Mouse (Mus musculus): ENCODE measurements around the gene Ski. TPM values are rescaled to one million over a fixed set of nuclear protein-coding genes. Genes with fewer than 3 reads are reported as not detected.

Ski gene
- total RNA-seq, 2 experiments from 2014 or later = 113 to 119 TPM

GRCm38 (mm10) chr4:155123868-155124534, 98.4 kb downstream of the Ski start:
- DNase-seq (ENCODE audit: low spot score in 2 of 2) = no peak
- intact Hi-C loops (cut with DNase I) = loop anchor here (2.0 to 10.0 kb wide), 2 partner anchors 97 to 181 kb away; no protein-coding TSS in a partner anchor

- peak; percentile 97 for DNase-seq (ENCODE audit: low spot score in 2 of 2)
- intact Hi-C loops (cut with DNase I) = loop anchor here (2.0 to 10.0 kb wide), 2 partner anchors 98 to 182 kb away; no protein-coding TSS in a partner anchor
Measured at GRCm38 (mm10) chr4:155122444-155123040, 99.8 kb downstream of the Ski start.

GRCm38 (mm10) chr4:155121915-155122443, 100.4 kb downstream of the Ski start:
- DNase-seq (ENCODE audit: low spot score in 2 of 2) = no peak
- intact Hi-C loops (cut with DNase I) = loop anchor here (2.0 to 10.0 kb wide), 2 partner anchors 99 to 183 kb away; no protein-coding TSS in a partner anchor

GRCm38 (mm10) chr4:155121222-155121621, 101.2 kb downstream of the Ski start:
- no peak for DNase-seq (ENCODE audit: low spot score in 2 of 2)
- intact Hi-C loops (cut with DNase I) = loop anchor here (10.0 kb wide), 1 partner anchor 184 kb away; no protein-coding TSS in a partner anchor

DNA sequence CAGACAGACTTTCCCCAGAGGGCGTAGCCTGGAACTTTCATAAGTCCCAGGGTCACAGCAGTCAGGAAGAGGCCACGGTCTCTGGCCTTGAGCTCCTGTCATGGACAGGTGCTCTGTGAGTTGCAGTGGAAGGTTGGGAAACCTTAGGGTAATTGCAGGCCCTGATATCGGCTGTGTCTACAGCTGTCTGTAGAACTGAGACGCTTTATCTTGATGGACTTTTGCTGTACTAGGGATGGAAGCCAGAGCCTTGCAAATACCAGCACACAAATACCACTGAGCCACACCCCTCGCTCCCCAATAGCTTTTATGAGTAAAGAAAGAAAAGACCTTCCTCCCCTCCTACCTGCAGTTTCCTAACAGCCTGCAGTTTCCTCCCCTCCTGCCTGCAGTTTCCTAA, 101.8 kb downstream of the Ski start:
- no peak for DNase-seq (ENCODE audit: low spot score in 2 of 2)
- intact Hi-C loops (cut with DNase I) = loop anchor here (10.0 kb wide), 1 partner anchor 184 kb away; no protein-coding TSS in a partner anchor

DNA sequence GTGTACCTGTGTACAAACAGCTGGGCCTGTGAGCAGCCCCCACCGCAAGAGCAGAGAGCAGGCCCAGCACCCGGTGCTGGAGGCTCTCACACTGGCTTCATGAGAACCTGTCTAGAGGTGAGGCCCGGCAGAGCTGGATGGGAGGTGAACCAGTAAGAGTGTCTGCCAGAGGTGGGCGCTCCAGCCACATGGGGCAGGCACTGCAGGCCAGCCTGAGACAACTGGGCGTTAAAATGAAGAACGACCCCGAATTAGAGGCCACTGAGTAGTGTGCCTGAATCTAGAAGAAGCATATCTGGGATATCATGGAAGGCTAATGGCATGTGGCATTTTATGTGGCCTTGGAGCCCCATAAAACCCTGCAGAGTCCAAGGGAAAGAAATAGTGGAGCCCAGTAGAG, 102.4 kb downstream of the Ski start:
- DNase-seq (ENCODE audit: low spot score in 2 of 2) = no peak
- intact Hi-C loops (cut with DNase I) = loop anchor here (10.0 kb wide), 1 partner anchor 185 kb away; no protein-coding TSS in a partner anchor

- intact Hi-C loops (cut with DNase I) = no loop called here
Measured at GRCm38 (mm10) chr4:155118278-155118677, 104.1 kb downstream of the Ski start.

GRCm38 (mm10) chr4:155117396-155117978, 104.9 kb downstream of the Ski start:
- intact Hi-C loops (cut with DNase I) = no loop called here
- no peak for DNase-seq (ENCODE audit: low spot score in 2 of 2)

More at GRCm38 (mm10) chr4:155118278-155118677, 104.1 kb downstream of the Ski start:
- DNase-seq (ENCODE audit: low spot score in 2 of 2) = no peak

GRCm38 (mm10) chr4:155116607-155117006, 105.8 kb downstream of the Ski start:
- intact Hi-C loops (cut with DNase I) = no loop called here
- DNase-seq (ENCODE audit: low spot score in 2 of 2) = no peak

DNA sequence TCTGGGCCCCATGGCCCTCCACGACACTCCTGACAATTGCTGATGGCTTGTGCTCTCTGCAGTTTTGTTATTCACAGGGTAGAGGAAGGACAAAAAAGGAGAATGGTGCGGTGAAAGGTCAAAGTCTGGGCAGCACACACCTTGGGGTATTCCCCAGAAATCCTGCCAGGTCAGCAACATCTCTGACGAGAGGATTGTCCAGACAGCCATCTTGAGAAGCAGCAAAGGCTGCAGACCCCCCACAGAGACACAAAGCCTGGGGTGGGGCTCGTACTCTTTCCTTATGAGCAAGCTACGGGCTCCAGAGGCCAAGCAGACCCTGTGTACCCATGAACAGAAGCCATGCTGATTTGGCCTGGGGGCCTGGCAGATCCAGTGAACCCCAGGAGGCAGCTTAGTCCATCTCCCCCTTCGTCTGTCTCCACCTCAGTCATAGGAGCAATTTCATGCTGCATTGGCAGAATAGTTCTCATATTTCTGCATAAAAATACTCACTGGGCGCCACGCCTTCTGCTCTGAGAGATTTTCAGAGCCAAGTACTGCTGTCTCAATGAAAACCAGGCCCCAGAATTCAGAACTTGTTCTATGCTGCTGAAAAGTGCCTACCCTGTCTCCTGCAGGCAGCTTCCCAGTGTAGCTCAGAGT, 108.5 kb downstream of the Ski start:
- intact Hi-C loops (cut with DNase I) = no loop called here
- DNase-seq (ENCODE audit: low spot score in 2 of 2) = peak in 1 of 2 experiments; percentile 37

GRCm38 (mm10) chr4:155109471-155109870, 112.9 kb downstream of the Ski start:
- intact Hi-C loops (cut with DNase I) = no loop called here
- no peak for DNase-seq (ENCODE audit: low spot score in 2 of 2)

- DNase-seq (ENCODE audit: low spot score in 2 of 2) = no peak
- intact Hi-C loops (cut with DNase I) = no loop called here
Measured at GRCm38 (mm10) chr4:155107886-155108285, 114.5 kb downstream of the Ski start.

Other genes with a start within 250 kb of the Ski start
- 10 to 100 TPM; 63.2 to 92.6 TPM for gene Plch2, start 165.8 kb downstream of the Ski start, total RNA-seq (2021)
- 10 to 100 TPM; 17.4 to 19.5 TPM for gene Pex10, start 155.6 kb downstream of the Ski start, total RNA-seq (2021)
- gene Rer1, start 136.2 kb downstream of the Ski start, total RNA-seq (2021) = 10 to 100 TPM; 65.6 to 67.3 TPM
- 10 to 100 TPM in 1 of 2 experiments, 1 to 10 TPM in 1; 8.4 to 11.6 TPM for gene Morn1, start 136.0 kb downstream of the Ski start, total RNA-seq (2021)
- 10 to 100 TPM; 26.0 to 28.0 TPM for gene Faap20, start 27.2 kb upstream of the Ski start, total RNA-seq (2021)
- 100 to 1,000 TPM; 224 to 236 TPM for gene Prkcz, start 138.8 kb upstream of the Ski start, total RNA-seq (2021)
- gene Gabrd, start 175.5 kb upstream of the Ski start, total RNA-seq (2021) = 10 to 100 TPM; 69.6 to 79.8 TPM
- gene Cfap74, start 186.6 kb upstream of the Ski start, total RNA-seq (2021) = 10 to 100 TPM; 10.4 to 20.9 TPM
- 1 to 10 TPM; 1.8 to 2.2 TPM for gene Tmem52, start 246.5 kb upstream of the Ski start, total RNA-seq (2021)

All from left cerebral cortex, postnatal 36 days (tissue).